Mouse (Mus musculus) limb, embryonic 13.5 days (tissue): ENCODE data around the gene Nrxn2. TPM values are rescaled to one million over a fixed set of nuclear protein-coding genes. Genes with fewer than 3 reads are reported as not detected.
A peak's percentile ranks its signal among the peaks of the same experiment; 100 is the strongest.

Experiments
- ATAC-seq: fragments of 200-750 bp; cut with Nextera tagmentation; 2 replicates; pipeline ENCODE4 v1.8.0; 2017; ENCODE audit warnings: low read depth, moderate number of reproducible peaks, moderate TSS enrichment; ENCODE audit not compliant: low FRiP score
- H3K27ac ChIP-seq: fragments of 300-500 bp; sonication (generic); 2 replicates; pipeline ENCODE4 v1.5.1; 2015; ENCODE audit warnings: inconsistent platforms, mild to moderate bottlenecking, moderate library complexity
- H3K27me3 ChIP-seq: fragments of 300-500 bp; sonication (generic); 2 replicates; pipeline ENCODE4 v1.6.1; 2015; ENCODE audit warnings: mild to moderate bottlenecking, inconsistent platforms
- H3K36me3 ChIP-seq: fragments of 300-500 bp; sonication (generic); 2 replicates; pipeline ENCODE4 v1.6.1; 2015; ENCODE audit warnings: inconsistent platforms, mild to moderate bottlenecking, moderate library complexity
- H3K4me1 ChIP-seq: fragments of 300-500 bp; sonication (generic); 2 replicates; pipeline ENCODE4 v1.6.1; 2015; ENCODE audit warnings: inconsistent platforms
- H3K4me2 ChIP-seq: fragments of 300-500 bp; sonication (generic); replicated peaks from 2 replicates; pipeline ENCODE4 v1.6.1; 2015; ENCODE audit warnings: inconsistent platforms, mild to moderate bottlenecking, moderate library complexity
- H3K4me3 ChIP-seq: fragments of 300-500 bp; sonication (generic); 2 replicates; pipeline ENCODE4 v1.5.1; 2015; ENCODE audit warnings: moderate library complexity, mild to moderate bottlenecking, inconsistent platforms
- H3K9ac ChIP-seq: fragments of 300-500 bp; sonication (generic); 2 replicates; pipeline ENCODE4 v1.6.1; 2015; ENCODE audit warnings: mild to moderate bottlenecking, inconsistent platforms
- H3K9me3 ChIP-seq: fragments of 300-500 bp; sonication (generic); 2 replicates; pipeline ENCODE4 v1.6.1; 2016; ENCODE audit warnings: inconsistent platforms
- WGBS: fragments of 180-500 bp; shearing (Covaris S2); methylation state at CpG from one replicate; pipeline ENCODE4 v1.1.7; 2015; 5-methylcytosine and 5-hydroxymethylcytosine counted together
- polyA plus RNA-seq: library from polyadenylated mRNA; unstranded; fragments of >200 nt; fragmentation: Nextera tagmentation; extraction: Ambion mirVana; gene quantifications from 2 replicates; pipeline ENCODE4 v1.2.1, GENCODE M21; 2015

Nrxn2 gene
- polyA plus RNA-seq, 1 experiment from 2014 or later: 1.6 TPM

GRCm38 (mm10) chr19:6448752-6449151, 30.2 kb downstream of the Nrxn2 start:
- Histone ChIP-seq H3K27ac (no peak overlapping the region), H3K27me3 (peaks cover 43% of the 10 kb centered on the region), H3K4me1 (peaks cover 29% of the 10 kb centered on the region), H3K4me2 (peak overlapping the region; percentile 57), H3K36me3 (no peaks in the 10 kb centered on the region), H3K4me3 (peak overlapping the region; percentile 28), H3K9ac (no peak overlapping the region), H3K9me3 (no peaks in the 10 kb centered on the region)
- WGBS: 43% methylated on average over 5 of the region's 5 CpGs
- no peak for ATAC-seq

- Histone ChIP-seq H3K36me3 (no peaks in the 10 kb centered on the region), H3K27me3 (peaks cover 38% of the 10 kb centered on the region), H3K9me3 (no peaks in the 10 kb centered on the region), H3K4me1 (peaks cover 29% of the 10 kb centered on the region), H3K4me3 (no peak overlapping the region), H3K4me2 (no peak overlapping the region), H3K27ac (no peak overlapping the region), H3K9ac (no peak overlapping the region; the same call in 1 of the 2 replicates)
- WGBS: 74% methylated on average over 7 of the region's 7 CpGs
- ATAC-seq: no peak
Observed at GRCm38 (mm10) chr19:6449841-6450240, 31.3 kb downstream of the Nrxn2 start.

- peak; percentile 82 for ATAC-seq
- peak overlapping the region; percentile 4; the same call in 1 of the 2 replicates for H3K4me2 ChIP-seq
- 30% methylated on average over 6 of the region's 6 CpGs for WGBS
- H3K4me3 ChIP-seq: no peak overlapping the region
- H3K9me3 ChIP-seq: no peaks in the 10 kb centered on the region
- no peak overlapping the region for H3K9ac ChIP-seq
- peaks cover 18% of the 10 kb centered on the region for H3K4me1 ChIP-seq
- H3K27me3 ChIP-seq: peaks cover 25% of the 10 kb centered on the region
- H3K27ac ChIP-seq: no peak overlapping the region
- no peaks in the 10 kb centered on the region for H3K36me3 ChIP-seq
Observed at GRCm38 (mm10) chr19:6452030-6452494, 33.5 kb downstream of the Nrxn2 start.

- H3K27me3 ChIP-seq: peaks cover 21% of the 10 kb centered on the region
- 55% methylated on average over 9 of the region's 9 CpGs for WGBS
- no peak for ATAC-seq
Observed at GRCm38 (mm10) chr19:6452672-6453310, 34.3 kb downstream of the Nrxn2 start.

GRCm38 (mm10) chr19:6453349-6453748, 34.8 kb downstream of the Nrxn2 start:
- no peak overlapping the region for H3K4me2 ChIP-seq
- no peaks in the 10 kb centered on the region for H3K9me3 ChIP-seq
- ATAC-seq: no peak
- WGBS: 83% methylated on average over 8 of the region's 8 CpGs
- H3K9ac ChIP-seq: no peak overlapping the region; the same call in 1 of the 2 replicates
- H3K27ac ChIP-seq: no peak overlapping the region
- H3K27me3 ChIP-seq: peaks cover 21% of the 10 kb centered on the region
- peaks cover 7% of the 10 kb centered on the region for H3K4me1 ChIP-seq
- H3K36me3 ChIP-seq: no peaks in the 10 kb centered on the region
- no peak overlapping the region for H3K4me3 ChIP-seq

More at GRCm38 (mm10) chr19:6452672-6453310, 34.3 kb downstream of the Nrxn2 start:
- Histone ChIP-seq H3K9ac (no peak overlapping the region), H3K27ac (no peak overlapping the region), H3K9me3 (no peaks in the 10 kb centered on the region), H3K4me1 (peaks cover 13% of the 10 kb centered on the region), H3K36me3 (no peaks in the 10 kb centered on the region), H3K4me3 (no peak overlapping the region), H3K4me2 (no peak overlapping the region)

GRCm38 (mm10) chr19:6454041-6454720, 35.6 kb downstream of the Nrxn2 start:
- no peak overlapping the region for H3K4me3 ChIP-seq
- no peak overlapping the region for H3K9ac ChIP-seq
- peaks cover 5% of the 10 kb centered on the region; the same call in 1 of the 2 replicates for H3K4me1 ChIP-seq
- no peak overlapping the region for H3K27ac ChIP-seq
- no peak for ATAC-seq
- 73% methylated on average over 10 of the region's 10 CpGs for WGBS
- H3K27me3 ChIP-seq: peaks cover 16% of the 10 kb centered on the region
- H3K36me3 ChIP-seq: no peaks in the 10 kb centered on the region
- no peaks in the 10 kb centered on the region for H3K9me3 ChIP-seq
- no peak overlapping the region for H3K4me2 ChIP-seq

- H3K36me3 ChIP-seq: no peaks in the 10 kb centered on the region
- H3K4me2 ChIP-seq: no peak overlapping the region
- H3K9ac ChIP-seq: no peak overlapping the region
- H3K27me3 ChIP-seq: peaks cover 20% of the 10 kb centered on the region
- H3K4me3 ChIP-seq: no peak overlapping the region
- no peak for ATAC-seq
- no peaks in the 10 kb centered on the region for H3K4me1 ChIP-seq
- no peaks in the 10 kb centered on the region for H3K9me3 ChIP-seq
- H3K27ac ChIP-seq: no peak overlapping the region
- WGBS: 79% methylated on average over 6 of the region's 6 CpGs
Observed at GRCm38 (mm10) chr19:6459504-6459903, 41.0 kb downstream of the Nrxn2 start.

- no peak overlapping the region for H3K4me3 ChIP-seq
- ATAC-seq: no peak
- WGBS: 47% methylated on average over 6 of the region's 6 CpGs
- no peak overlapping the region for H3K4me2 ChIP-seq
- no peaks in the 10 kb centered on the region; the same call in 1 of the 2 replicates for H3K9me3 ChIP-seq
- no peaks in the 10 kb centered on the region for H3K36me3 ChIP-seq
- H3K4me1 ChIP-seq: no peaks in the 10 kb centered on the region
- H3K27me3 ChIP-seq: peaks cover 21% of the 10 kb centered on the region
- H3K9ac ChIP-seq: no peak overlapping the region
- H3K27ac ChIP-seq: no peak overlapping the region
Observed at GRCm38 (mm10) chr19:6462841-6463240, 44.3 kb downstream of the Nrxn2 start.

GRCm38 (mm10) chr19:6464306-6465071, 46.0 kb downstream of the Nrxn2 start:
- Histone ChIP-seq H3K27me3 (peaks cover 21% of the 10 kb centered on the region), H3K36me3 (no peaks in the 10 kb centered on the region), H3K9ac (no peak overlapping the region; the same call in 1 of the 2 replicates), H3K4me1 (no peaks in the 10 kb centered on the region), H3K27ac (no peak overlapping the region), H3K4me2 (no peak overlapping the region), H3K9me3 (no peaks in the 10 kb centered on the region; the same call in 1 of the 2 replicates), H3K4me3 (no peak overlapping the region)
- 50% methylated on average over 10 of the region's 10 CpGs for WGBS
- no peak for ATAC-seq

- 37% methylated on average over 5 of the region's 5 CpGs for WGBS
- H3K9ac ChIP-seq: no peak overlapping the region; the same call in 1 of the 2 replicates
- H3K4me2 ChIP-seq: no peak overlapping the region
- H3K27me3 ChIP-seq: peaks cover 21% of the 10 kb centered on the region
- H3K27ac ChIP-seq: no peak overlapping the region
- H3K36me3 ChIP-seq: no peaks in the 10 kb centered on the region
- H3K4me1 ChIP-seq: no peaks in the 10 kb centered on the region
- no peak overlapping the region for H3K4me3 ChIP-seq
- no peak for ATAC-seq
- no peaks in the 10 kb centered on the region; the same call in 1 of the 2 replicates for H3K9me3 ChIP-seq
Observed at GRCm38 (mm10) chr19:6465090-6465489, 46.6 kb downstream of the Nrxn2 start.

GRCm38 (mm10) chr19:6466945-6467344, 48.4 kb downstream of the Nrxn2 start:
- H3K4me2 ChIP-seq: no peak overlapping the region
- H3K9me3 ChIP-seq: no peaks in the 10 kb centered on the region; the same call in 1 of the 2 replicates
- no peak overlapping the region for H3K4me3 ChIP-seq
- H3K27me3 ChIP-seq: peaks cover 21% of the 10 kb centered on the region
- H3K36me3 ChIP-seq: no peaks in the 10 kb centered on the region
- no peak overlapping the region for H3K27ac ChIP-seq
- WGBS: 87% methylated on average over 3 of the region's 3 CpGs
- no peaks in the 10 kb centered on the region for H3K4me1 ChIP-seq
- ATAC-seq: no peak
- no peak overlapping the region for H3K9ac ChIP-seq
